Comparison of ENCODE assay signal across 9 mouse cellular contexts in genomic region chr1:53977806-53978513, GRCm38 (mm10).
DNase-seq lines count a peak whose midpoint lies in the region; ATAC-seq lines count a peak whose summit lies in the region.
"Had no signal": no experiment of that assay in that cellular context is flagged by ENCODE, and none has a peak within 500 bp of the region (broad histone marks: within the 10 kb centered on the region; RNA-seq: fewer than 3 reads in every experiment).

No protein-coding gene starts in this region.

- DNase-seq in cerebellum, adult 8-10 months, result peak; percentile 61
- peak; percentile 9 for DNase-seq in heart, postnatal 4 days
- DNase-seq in left cerebral cortex, postnatal 25 days (ENCODE audit: low spot score in 2 of 2), result no peak
- DNase-seq in layer of hippocampus, adult 9-10 months (ENCODE audit: low spot score), result no peak
- no peak for DNase-seq in embryo, embryonic 11 days

- H3K4me3 ChIP-seq in intestine, embryonic 15.5 days (replicated peaks), result no peak overlapping the region
- H3K4me3 ChIP-seq in intestine, embryonic 16.5 days (ENCODE audit: low read length), result no peak overlapping the region
- peak overlapping the region; percentile 30 for H3K4me3 ChIP-seq in lung, embryonic 16.5 days (ENCODE audit: low read length)
- H3K4me3 ChIP-seq: left cerebral cortex, adult 2 months had no signal

- WGBS in intestine, embryonic 15.5 days, result 66% methylated on average over 8 of the region's 8 CpGs
- 65% methylated on average over 8 of the region's 8 CpGs for WGBS in intestine, embryonic 16.5 days
- WGBS in lung, embryonic 16.5 days, result 52% methylated on average over 8 of the region's 8 CpGs

- no peaks in the 10 kb centered on the region for H3K36me3 ChIP-seq in intestine, embryonic 15.5 days
- H3K36me3 ChIP-seq in intestine, embryonic 16.5 days (ENCODE audit: control insufficient read depth, insufficient read depth, low read length), result no peaks in the 10 kb centered on the region
- no peaks in the 10 kb centered on the region for H3K36me3 ChIP-seq in lung, embryonic 16.5 days (ENCODE audit: control insufficient read depth, insufficient read depth, low read length)

- intact Hi-C loops in left cerebral cortex, postnatal 25 days (cut with DNase I), result no loop called here

- H3K27me3 ChIP-seq in intestine, embryonic 15.5 days (replicated peaks), result no peaks in the 10 kb centered on the region
- no peaks in the 10 kb centered on the region for H3K27me3 ChIP-seq in intestine, embryonic 16.5 days (replicated peaks; ENCODE audit: control insufficient read depth, insufficient read depth, low read length)
- no peaks in the 10 kb centered on the region for H3K27me3 ChIP-seq in lung, embryonic 16.5 days (ENCODE audit: control insufficient read depth, insufficient read depth, low read depth, low read length)

- ATAC-seq in intestine, embryonic 15.5 days, result no peak
- no peak for ATAC-seq in intestine, embryonic 16.5 days
- ATAC-seq in lung, embryonic 16.5 days (ENCODE audit: low read depth), result peak; percentile 63

- H3K9me3 ChIP-seq in intestine, embryonic 15.5 days, result no peaks in the 10 kb centered on the region
- H3K9me3 ChIP-seq in intestine, embryonic 16.5 days (ENCODE audit: control insufficient read depth, low read length), result no peaks in the 10 kb centered on the region
- no peaks in the 10 kb centered on the region for H3K9me3 ChIP-seq in lung, embryonic 16.5 days (ENCODE audit: control insufficient read depth, low read length)

- no peak overlapping the region for H3K9ac ChIP-seq in intestine, embryonic 15.5 days
- H3K9ac ChIP-seq in intestine, embryonic 16.5 days (ENCODE audit: low read depth, low read length), result no peak overlapping the region
- H3K9ac ChIP-seq in lung, embryonic 16.5 days (ENCODE audit: low read length), result peak overlapping the region; percentile 35; the same call in 1 of the 2 replicates

- H3K4me2 ChIP-seq in intestine, embryonic 15.5 days (replicated peaks), result no peak overlapping the region
- no peak overlapping the region for H3K4me2 ChIP-seq in intestine, embryonic 16.5 days (ENCODE audit: low read depth, low read length)
- peak overlapping the region; percentile 41 for H3K4me2 ChIP-seq in lung, embryonic 16.5 days (ENCODE audit: low read depth, low read length)

- peak overlapping the region; percentile 32; the same call in 1 of the 2 replicates for H3K27ac ChIP-seq in intestine, embryonic 15.5 days
- H3K27ac ChIP-seq in intestine, embryonic 16.5 days (ENCODE audit: low read length), result no peak overlapping the region
- H3K27ac ChIP-seq in lung, embryonic 16.5 days (ENCODE audit: low read length), result peak overlapping the region; percentile 91
- H3K27ac ChIP-seq: left cerebral cortex, adult 2 months had no signal

- H3K4me1 ChIP-seq in intestine, embryonic 15.5 days (replicated peaks), result no peaks in the 10 kb centered on the region
- H3K4me1 ChIP-seq in intestine, embryonic 16.5 days (ENCODE audit: control insufficient read depth, insufficient read depth, low read length), result no peaks in the 10 kb centered on the region
- no peaks in the 10 kb centered on the region for H3K4me1 ChIP-seq in lung, embryonic 16.5 days (replicated peaks; ENCODE audit: control insufficient read depth, insufficient read depth, low read length)

Comparison
In these comparisons a context has a peak if more than half of its experiments do, and no peak if none do; other contexts are left out.
1. DNase-seq: peak in cerebellum, adult 8-10 months (single experiment) and heart, postnatal 4 days (single experiment); none in left cerebral cortex, postnatal 25 days (0 of 2), layer of hippocampus, adult 9-10 months (single experiment) and embryo, embryonic 11 days (single experiment).